Mouse (Mus musculus) urinary bladder, postnatal 10 days (tissue): ENCODE results near the gene Ceacam13.
"Not testable (repeated sequence)": the region's sequence is repeated elsewhere in the genome, so short reads cannot be mapped to it uniquely, and the experiment has no call there.

Source experiments
- DNase-seq: peaks from one replicate; pipeline ENCODE4 v3.0.0; 2022; ENCODE audit warnings: low spot score

The Ceacam13 gene

DNA sequence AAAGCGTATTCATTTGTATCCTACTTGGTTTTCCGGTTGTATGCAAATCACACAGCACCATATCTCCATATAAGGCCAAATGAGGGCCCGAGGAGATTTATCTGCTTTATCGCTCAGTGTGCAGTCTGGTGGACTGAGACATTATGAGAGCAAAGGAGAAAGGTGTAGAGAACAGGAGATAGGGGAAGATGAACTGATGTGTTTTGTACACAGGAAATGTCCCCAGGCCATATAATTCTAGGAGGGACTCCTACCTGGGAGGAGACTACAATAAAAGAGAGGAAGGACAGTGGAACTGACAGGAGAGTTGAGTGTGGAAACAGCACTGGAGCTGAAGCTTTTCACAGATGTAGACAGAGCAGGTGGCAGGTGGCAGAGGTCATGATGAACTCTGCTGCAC, at the start of gene Ceacam13:
TSS of gene Ceacam13 (plus strand) at position 301 of the 400 bp plus-strand sequence.
- no peak for DNase-seq

- no peak for DNase-seq
Observed at GRCm38 (mm10) chr7:17971824-17972223, 37.9 kb upstream of the Ceacam13 start, which contains the start of gene Ceacam11. Ceacam11 (plus strand) TSS chr7:17972124.

DNA sequence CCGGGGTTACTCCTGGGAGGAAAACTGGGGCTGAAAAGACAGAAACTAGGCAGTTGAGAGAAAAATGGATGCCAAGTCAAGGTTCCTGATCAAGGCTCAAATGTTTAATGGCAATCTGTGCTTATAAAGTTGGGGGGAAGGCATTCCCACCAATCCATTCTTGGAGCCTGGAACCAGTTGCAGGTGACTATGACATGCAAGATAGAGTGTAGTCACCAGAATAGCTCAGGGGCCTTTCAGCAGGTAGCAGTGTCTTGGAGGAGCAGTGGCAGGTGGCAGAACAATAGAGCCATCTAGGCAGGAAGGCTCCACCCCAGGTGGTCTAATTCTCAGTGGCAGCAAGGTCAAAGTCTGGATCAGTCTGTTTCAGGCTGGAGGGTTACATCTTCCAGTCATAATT, 8.6 kb upstream of the Ceacam13 start:
- not testable (repeated sequence) for DNase-seq

DNA sequence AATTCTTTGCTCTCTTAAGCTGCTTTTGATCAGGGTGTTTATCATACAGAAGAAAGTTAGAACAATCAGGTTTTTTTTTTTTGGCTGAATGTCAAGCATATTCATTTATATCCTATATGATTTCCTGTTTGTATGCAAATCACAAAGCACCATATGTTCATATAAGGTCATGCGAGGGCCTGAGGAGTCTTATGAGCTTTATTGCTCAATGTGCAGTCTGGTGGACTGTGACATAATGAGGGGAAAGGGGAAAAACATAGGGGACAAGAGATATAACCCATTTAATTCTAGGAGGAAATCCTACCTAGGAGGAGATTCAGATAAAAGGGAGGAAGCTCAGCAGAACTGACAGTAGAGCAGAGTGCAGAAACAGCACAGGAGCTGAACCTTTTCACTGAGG, 55.9 kb downstream of the Ceacam13 start, which contains the start of gene Ceacam12:
TSS of gene Ceacam12 (plus strand) at position 301 of the 400 bp plus-strand sequence.
- no peak for DNase-seq
